Comparison of ENCODE assay signal across 13 mouse cellular contexts in the genomic region with DNA sequence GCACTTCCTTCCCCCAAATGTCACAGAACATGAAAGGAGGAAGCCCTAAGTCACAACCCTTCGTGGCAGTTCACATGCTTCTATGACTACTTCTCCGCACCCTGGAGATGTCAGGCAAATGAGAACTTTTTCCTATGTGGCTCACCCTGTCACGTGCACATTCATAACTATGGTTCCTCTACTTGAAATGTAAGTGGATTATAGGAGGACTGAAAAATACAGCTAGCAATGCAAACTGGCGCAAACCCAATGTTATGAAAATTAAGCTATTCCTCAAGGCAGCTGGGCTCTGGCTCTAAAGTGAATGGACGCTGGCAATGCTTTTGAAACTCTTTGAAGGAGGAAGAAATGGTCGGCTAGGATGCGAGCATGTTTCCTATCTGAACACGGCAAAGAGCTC. TPM values are rescaled to one million over a fixed set of nuclear protein-coding genes. Genes with fewer than 3 reads are reported as not detected.
DNase-seq lines count a peak whose midpoint lies in the region; ATAC-seq and TF ChIP-seq lines count a peak whose summit lies in the region.
"Had no signal": no experiment of that assay in that cellular context is flagged by ENCODE, and none has a peak within 500 bp of the region (broad histone marks: within the 10 kb centered on the region; RNA-seq: fewer than 3 reads in every experiment).

No protein-coding gene starts in this region.

- ATAC-seq in kidney, embryonic 15.5 days (replicated peaks; ENCODE audit: low FRiP score): no peak
- ATAC-seq in neural tube, embryonic 13.5 days (ENCODE audit: low read depth): no peak
- no peak for ATAC-seq in neural tube, embryonic 15.5 days (ENCODE audit: low FRiP score)
- peak; percentile 70 for ATAC-seq in granulocyte monocyte progenitor cell, adult 5-6 weeks (replicated peaks; ENCODE audit: poor library complexity, severe bottlenecking)
- ATAC-seq: intestine, postnatal 0 days had no signal

- no peak overlapping the region for H3K9ac ChIP-seq in kidney, embryonic 15.5 days
- H3K9ac ChIP-seq in neural tube, embryonic 13.5 days: no peak overlapping the region
- H3K9ac ChIP-seq in neural tube, embryonic 15.5 days (replicated peaks): no peak overlapping the region

- 0 out of 2 replicates have a peak overlapping the region, but pooled peaks have one; percentile 17 for H3K27ac ChIP-seq in kidney, adult 2 months (ENCODE audit: insufficient read depth, low read depth, low read length)
- H3K27ac ChIP-seq in kidney, embryonic 15.5 days: no peak overlapping the region
- H3K27ac ChIP-seq in neural tube, embryonic 13.5 days (replicated peaks): peak overlapping the region; percentile 33; the same call in 1 of the 2 replicates
- H3K27ac ChIP-seq in neural tube, embryonic 15.5 days (replicated peaks): no peak overlapping the region
- H3K27ac ChIP-seq in cerebellum, adult 2 months (ENCODE audit: insufficient read depth, low read length): no peak overlapping the region
- H3K27ac ChIP-seq: layer of hippocampus, adult 2 months had no signal

- H3K27me3 ChIP-seq in kidney, adult 2 months (replicated peaks; ENCODE audit: control insufficient read depth, insufficient read depth, low read length): no peaks in the 10 kb centered on the region
- no peaks in the 10 kb centered on the region for H3K27me3 ChIP-seq in kidney, embryonic 15.5 days
- no peaks in the 10 kb centered on the region for H3K27me3 ChIP-seq in neural tube, embryonic 13.5 days
- H3K27me3 ChIP-seq in neural tube, embryonic 15.5 days (replicated peaks): no peaks in the 10 kb centered on the region
- no peaks in the 10 kb centered on the region for H3K27me3 ChIP-seq in splenic B cell, adult 2 months (ENCODE audit: control insufficient read depth, insufficient read depth, low read length, poor library complexity, severe bottlenecking)
- no peaks in the 10 kb centered on the region; the same call in 1 of the 2 replicates for H3K27me3 ChIP-seq in cerebellum, adult 2 months (ENCODE audit: control insufficient read depth, insufficient read depth, low read length)

- 59% methylated on average over 8 of the region's 8 CpGs for WGBS in kidney, adult 2 months
- 44% methylated on average over 8 of the region's 8 CpGs for WGBS in kidney, embryonic 15.5 days
- 28% methylated on average over 8 of the region's 8 CpGs for WGBS in neural tube, embryonic 13.5 days
- 30% methylated on average over 8 of the region's 8 CpGs for WGBS in neural tube, embryonic 15.5 days
- WGBS in cerebellum, adult 2 months: 62% methylated on average over 8 of the region's 8 CpGs

- no peak for TF ChIP-seq POLR2A in kidney, adult 2 months (IDR thresholded peaks at IDR 0.05; ENCODE audit: low read depth, low read length)
- no peak for TF ChIP-seq POLR2A in cerebellum, adult 2 months (IDR thresholded peaks at IDR 0.05; ENCODE audit: borderline replicate concordance, insufficient read depth, low read length)

- no peak overlapping the region for H3K4me3 ChIP-seq in kidney, adult 2 months (ENCODE audit: insufficient read depth, low read depth, low read length)
- H3K4me3 ChIP-seq in kidney, embryonic 15.5 days (replicated peaks): no peak overlapping the region
- no peak overlapping the region for H3K4me3 ChIP-seq in neural tube, embryonic 13.5 days
- H3K4me3 ChIP-seq in neural tube, embryonic 15.5 days (replicated peaks): no peak overlapping the region
- H3K4me3 ChIP-seq in cerebellum, adult 2 months (replicated peaks; ENCODE audit: insufficient read depth, low read depth, low read length): no peak overlapping the region
- H3K4me3 ChIP-seq: layer of hippocampus, adult 2 months had no signal

- TF ChIP-seq CTCF in kidney, adult 2 months (conservative IDR thresholded peaks at IDR 0.05; ENCODE audit: insufficient read depth, insufficient read length, low read depth, low read length): no peak
- no peak for TF ChIP-seq CTCF in cerebellum, adult 2 months (IDR thresholded peaks at IDR 0.05; ENCODE audit: borderline replicate concordance, insufficient read depth, low read depth, low read length)

- no peak overlapping the region for H3K4me2 ChIP-seq in kidney, embryonic 15.5 days
- no peak overlapping the region for H3K4me2 ChIP-seq in neural tube, embryonic 13.5 days
- no peak overlapping the region for H3K4me2 ChIP-seq in neural tube, embryonic 15.5 days

- DNase-seq in kidney, adult 2 months: no peak
- DNase-seq in splenic B cell, adult 2 months (ENCODE audit: low read depth, low spot score): peak; percentile 75
- no peak for DNase-seq in cerebellum, adult 2 months
- DNase-seq: adrenal gland, postnatal 10 days; cerebellum, adult 11-12 months; gastrocnemius, postnatal 36 days; lung, adult 2 months had no signal

- no peaks in the 10 kb centered on the region for H3K36me3 ChIP-seq in kidney, adult 2 months (ENCODE audit: control insufficient read depth, insufficient read depth, low read length)
- peaks cover 5% of the 10 kb centered on the region; the same call in 1 of the 2 replicates for H3K36me3 ChIP-seq in kidney, embryonic 15.5 days
- H3K36me3 ChIP-seq in neural tube, embryonic 13.5 days: no peaks in the 10 kb centered on the region
- no peaks in the 10 kb centered on the region for H3K36me3 ChIP-seq in neural tube, embryonic 15.5 days
- H3K36me3 ChIP-seq in splenic B cell, adult 2 months (ENCODE audit: control insufficient read depth, insufficient read depth, low read length, poor library complexity, severe bottlenecking): no peaks in the 10 kb centered on the region

- no peaks in the 10 kb centered on the region for H3K9me3 ChIP-seq in kidney, embryonic 15.5 days (replicated peaks)
- H3K9me3 ChIP-seq in neural tube, embryonic 13.5 days: no peaks in the 10 kb centered on the region
- no peaks in the 10 kb centered on the region for H3K9me3 ChIP-seq in neural tube, embryonic 15.5 days (replicated peaks)

- no peaks in the 10 kb centered on the region; the same call in 1 of the 2 replicates for H3K4me1 ChIP-seq in kidney, adult 2 months (ENCODE audit: control insufficient read depth, insufficient read depth, low read length)
- peaks cover 72% of the 10 kb centered on the region for H3K4me1 ChIP-seq in kidney, embryonic 15.5 days
- H3K4me1 ChIP-seq in neural tube, embryonic 13.5 days (replicated peaks): peaks cover 64% of the 10 kb centered on the region
- peaks cover 35% of the 10 kb centered on the region for H3K4me1 ChIP-seq in neural tube, embryonic 15.5 days
- H3K4me1 ChIP-seq in cerebellum, adult 2 months (ENCODE audit: control insufficient read depth, insufficient read depth, low read length): no peaks in the 10 kb centered on the region

RNA-seq across cellular contexts. Expression of a gene that starts 8.1 kb away (rescaled TPM):
- polyA plus RNA-seq in kidney, adult 2 months (2012; rRNA removed): 5.8 and 5.9 TPM in 2 replicates
- 72.4 and 77.0 TPM in 2 replicates for polyA plus RNA-seq in kidney, embryonic 15.5 days (2015; fragmentation: Nextera tagmentation; extraction: Ambion mirVana)
- 79.3 TPM in 2 replicates for polyA plus RNA-seq in neural tube, embryonic 13.5 days (2015; fragmentation: Nextera tagmentation; extraction: Ambion mirVana)
- 55.7 and 57.7 TPM in 2 replicates for polyA plus RNA-seq in neural tube, embryonic 15.5 days (2015; fragmentation: Nextera tagmentation; extraction: Ambion mirVana)
- 2.6 and 4.4 TPM in 2 replicates for total RNA-seq in granulocyte monocyte progenitor cell, adult 5-6 weeks (2014; fragmentation: Nextera tagmentation)
- total RNA-seq in granulocyte monocyte progenitor cell, adult 5-6 weeks (2017): 5.5 and 13.1 TPM in 2 replicates
- polyA plus RNA-seq in cerebellum, adult 2 months (2012; rRNA removed): 8.6 and 10.2 TPM in 2 replicates

Comparison
In these comparisons a context has a peak if more than half of its experiments do, and no peak if none do; other contexts are left out.
1. H3K27ac ChIP-seq: peak in kidney, adult 2 months (single experiment) and neural tube, embryonic 13.5 days (single experiment); none in kidney, embryonic 15.5 days (single experiment), neural tube, embryonic 15.5 days (single experiment) and cerebellum, adult 2 months (single experiment).